Mouse (Mus musculus) lung, adult 10 weeks (tissue): Measurements from ENCODE around the gene Dock9. TPM values are rescaled to one million over a fixed set of nuclear protein-coding genes. Genes with fewer than 3 reads are reported as not detected.

Experiments used
- polyA plus RNA-seq: library from polyadenylated mRNA; stranded (reverse); fragments of 350-450 nt; fragmentation: Illumina TruSeq; extraction: RNeasy Lipid Tissue Mini Kit (QIAGEN cat#74804); gene quantifications from one replicate; pipeline ENCODE4 v1.2.3, GENCODE M21; 2014; ENCODE audit warnings: low read depth, low replicate concordance; ENCODE audit not compliant: insufficient read depth

Dock9 gene
- polyA plus RNA-seq, result 49.8 TPM

DNA sequence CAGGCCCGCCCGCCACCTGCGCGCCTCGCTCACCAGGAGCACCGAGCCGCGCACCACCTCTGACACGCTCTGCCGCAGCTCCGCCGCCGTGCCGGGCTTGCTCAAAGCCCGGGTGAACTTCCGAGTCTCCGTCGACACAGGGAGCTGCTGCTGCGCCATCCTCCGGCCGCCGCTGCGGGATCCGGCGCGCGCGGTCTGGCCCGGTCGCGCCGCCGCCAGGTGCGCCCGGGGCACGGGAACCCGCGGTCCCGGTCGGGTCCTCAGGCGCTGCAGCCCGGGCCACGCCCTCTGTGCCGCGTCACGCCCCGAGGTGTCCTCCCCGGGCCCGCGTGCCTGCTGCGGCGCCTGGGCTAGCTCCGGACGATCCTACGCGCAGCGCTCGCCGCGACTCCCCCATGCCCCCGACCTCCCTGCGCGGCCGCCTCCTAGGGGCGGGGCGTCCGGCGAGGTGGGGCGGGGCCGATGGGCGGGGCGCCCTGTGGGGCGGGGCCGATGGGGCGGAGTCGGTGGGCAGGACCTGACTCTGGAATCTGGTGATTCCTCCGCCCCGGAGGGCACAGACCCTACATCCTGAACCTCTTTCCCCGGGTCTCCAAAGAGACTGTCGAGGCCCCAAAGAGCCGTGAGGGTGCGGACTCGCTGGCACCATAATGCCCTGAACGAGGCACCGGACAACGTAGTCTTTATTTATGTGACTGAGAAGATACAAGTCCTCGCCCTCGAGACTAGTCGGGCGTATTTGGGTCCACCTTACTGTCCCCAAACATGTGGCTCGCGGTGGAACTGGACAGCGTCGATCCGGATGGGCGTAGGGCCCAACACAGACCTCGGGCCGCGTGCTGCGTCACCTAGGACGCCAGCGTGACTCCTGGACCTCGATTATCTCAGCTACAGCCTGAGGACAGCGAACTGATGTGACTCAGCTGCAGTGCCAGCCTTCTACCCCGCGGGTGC is at the start of gene Dock9:
Dock9 (minus strand) TSS at position 381 of the 954 bp plus-strand sequence.

DNA sequence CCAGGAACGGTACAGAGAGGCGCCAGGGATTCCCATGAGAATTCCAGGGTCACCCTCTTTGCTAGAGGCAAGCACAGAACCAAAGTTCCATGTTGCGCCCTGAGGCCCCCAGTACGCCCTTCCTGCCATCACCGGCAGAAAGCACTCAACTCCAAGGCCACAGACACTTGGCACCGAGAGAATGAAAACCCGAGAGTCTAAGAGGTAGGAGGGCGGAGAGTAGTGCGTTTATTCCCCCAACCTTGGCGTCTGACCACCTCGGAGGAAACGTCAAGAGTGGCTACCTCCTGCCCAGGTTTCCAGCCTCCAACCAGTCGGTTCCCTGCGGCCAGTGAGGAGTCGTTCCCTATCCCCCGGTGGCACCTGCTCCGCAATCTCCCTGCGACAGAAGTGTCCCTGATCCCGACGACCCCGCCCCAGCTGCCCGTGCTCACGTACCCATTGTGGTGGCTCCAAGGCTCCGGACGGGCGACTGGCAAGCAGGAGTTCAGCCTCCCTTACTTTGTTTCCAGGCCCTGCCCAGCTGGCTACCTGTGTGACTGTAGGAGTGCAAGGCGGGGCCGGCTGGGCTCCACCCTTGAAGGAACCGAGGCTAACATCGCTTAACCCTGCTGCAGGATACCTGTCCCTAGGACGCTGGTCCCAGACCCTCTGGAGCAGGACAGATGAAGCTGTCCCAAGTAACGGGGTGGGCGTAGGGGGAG is 292.7 kb downstream of the Dock9 start, which contains the start of gene Slc15a1:
Slc15a1 (minus strand) TSS at position 472 of the 704 bp plus-strand sequence.

Other genes with a start within 250 kb of the Dock9 start
- 23.3 TPM for gene Ubac2, start 80.8 kb upstream of the Dock9 start, polyA plus RNA-seq
- 6.3 TPM for gene Gpr18, start 117.9 kb upstream of the Dock9 start, polyA plus RNA-seq
- gene Gpr183, start 167.4 kb upstream of the Dock9 start, polyA plus RNA-seq, result 4.1 TPM
- not detected for gene Timm8a2, start 236.8 kb upstream of the Dock9 start, polyA plus RNA-seq